Mouse (Mus musculus) mouse trophoblast stem cell (cell line): Measurements from ENCODE around the gene Pdcd7.

ENCODE experiments used
- in situ Hi-C, 2 experiments: fragments of 300-500 bp; cut with MseI, MboI; formaldehyde crosslinking; loops; 2 replicates in 1 of 2; 3 replicates in 1 of 2; pipeline ENCODE4 v1.15.1; 2025

The Pdcd7 gene

DNA sequence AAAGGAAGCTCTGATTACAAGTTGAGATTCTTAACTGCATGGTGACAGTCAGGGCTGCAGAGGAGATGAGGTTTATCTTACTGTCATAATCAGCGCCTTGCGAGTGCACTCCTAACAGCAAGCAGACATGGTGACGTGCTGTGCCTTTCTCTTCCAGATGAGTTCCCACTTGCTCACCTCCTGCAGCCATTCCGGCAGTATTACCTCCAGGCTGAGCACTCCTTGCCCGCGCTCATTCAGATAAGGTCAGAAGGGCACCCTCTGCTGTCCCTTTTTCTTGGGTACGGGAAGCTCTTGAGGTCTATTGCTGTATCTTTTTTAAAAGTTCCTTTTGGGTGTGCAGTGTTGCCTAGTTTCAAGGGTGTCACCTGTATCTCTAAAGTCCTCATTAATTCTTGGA is 10.7 kb downstream of the Pdcd7 start:
- in situ Hi-C loops, result no loop called here

DNA sequence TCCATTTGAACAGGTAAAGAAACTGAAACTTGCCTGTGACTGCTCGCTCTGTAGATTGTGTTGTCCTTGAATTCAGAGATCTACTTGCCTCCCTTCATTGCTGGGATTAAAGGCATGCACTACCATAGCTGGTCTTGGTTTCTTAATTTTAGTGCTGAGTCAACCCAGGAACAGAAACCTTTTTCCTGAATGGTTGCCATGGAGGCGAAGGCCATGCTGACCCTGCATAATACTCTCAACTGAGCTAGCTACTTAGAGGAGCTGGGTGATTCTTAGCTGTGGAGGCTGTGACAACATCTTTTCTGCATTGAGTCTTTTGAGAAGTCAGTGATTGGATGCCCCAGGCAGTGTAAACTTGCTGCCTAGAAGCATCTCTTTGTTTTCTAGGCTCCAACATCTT is 11.1 kb downstream of the Pdcd7 start:
- in situ Hi-C loops, result no loop called here

DNA sequence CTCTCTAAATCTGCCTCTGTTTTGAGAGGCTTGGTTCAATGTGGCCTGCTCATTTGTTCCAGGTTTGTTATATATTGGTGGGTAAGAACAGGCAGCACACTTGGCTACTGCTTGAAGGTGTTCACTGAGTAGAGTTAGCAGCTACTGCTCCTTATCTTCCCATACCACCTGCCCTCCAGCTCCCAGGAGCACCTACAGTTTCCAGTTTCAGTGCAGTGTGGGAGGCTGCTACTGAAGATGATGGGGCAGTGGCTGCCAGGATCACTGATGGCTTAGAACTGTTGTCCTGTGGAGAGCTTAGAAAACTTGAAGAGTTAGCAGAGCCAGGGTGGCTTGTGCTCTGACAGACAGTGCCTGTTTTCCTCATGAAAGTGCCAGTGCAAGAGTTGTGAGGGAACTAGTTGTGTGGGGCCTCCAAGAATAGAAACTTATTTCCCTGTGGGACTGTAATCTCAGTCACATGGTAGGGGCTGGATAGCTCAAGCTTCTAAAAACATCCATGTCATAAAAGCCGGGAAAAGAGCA is 13.1 kb downstream of the Pdcd7 start:
- in situ Hi-C loops, result no loop called here

DNA sequence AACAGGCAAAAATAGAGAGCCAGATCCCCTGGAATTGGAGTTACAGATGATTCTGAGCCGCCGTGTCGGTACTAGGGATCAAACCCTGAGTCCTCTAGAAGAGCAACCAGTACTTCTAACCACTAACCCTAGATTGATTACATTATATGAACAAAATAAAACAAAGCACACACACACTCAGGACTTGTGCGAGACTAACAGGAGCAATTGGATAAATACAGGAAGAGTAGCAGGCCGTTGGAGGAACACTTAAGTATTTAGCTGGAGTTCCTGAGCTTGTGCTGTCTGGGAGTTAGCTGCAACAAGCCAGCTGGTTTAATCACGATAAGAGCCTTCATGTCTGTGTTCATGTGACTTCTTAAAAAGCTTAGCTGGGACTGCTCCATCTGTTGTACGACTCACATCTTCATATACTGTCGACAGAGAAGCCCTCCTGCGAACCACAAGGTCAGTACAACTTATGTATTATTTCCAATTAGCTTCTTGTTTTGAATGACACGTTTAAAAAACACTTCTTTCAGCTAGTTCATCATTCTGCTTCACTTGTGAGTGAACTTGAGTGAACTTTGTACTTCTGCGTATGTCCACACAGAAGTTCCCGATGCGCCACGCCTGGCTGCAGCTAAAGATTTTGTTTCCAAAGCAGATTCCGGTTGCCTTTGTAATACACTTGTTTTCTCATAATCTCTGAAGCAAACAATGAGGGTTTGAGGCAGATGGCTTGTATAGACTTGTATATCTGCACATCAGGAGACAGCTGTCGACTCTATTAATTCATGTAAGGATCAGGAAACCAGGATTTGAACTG is 14.9 kb downstream of the Pdcd7 start, which contains the start of gene Ubap1l:
Gene Ubap1l (plus strand): TSS at position 401 of the 808 bp plus-strand sequence.
- in situ Hi-C loops, result no loop called here

DNA sequence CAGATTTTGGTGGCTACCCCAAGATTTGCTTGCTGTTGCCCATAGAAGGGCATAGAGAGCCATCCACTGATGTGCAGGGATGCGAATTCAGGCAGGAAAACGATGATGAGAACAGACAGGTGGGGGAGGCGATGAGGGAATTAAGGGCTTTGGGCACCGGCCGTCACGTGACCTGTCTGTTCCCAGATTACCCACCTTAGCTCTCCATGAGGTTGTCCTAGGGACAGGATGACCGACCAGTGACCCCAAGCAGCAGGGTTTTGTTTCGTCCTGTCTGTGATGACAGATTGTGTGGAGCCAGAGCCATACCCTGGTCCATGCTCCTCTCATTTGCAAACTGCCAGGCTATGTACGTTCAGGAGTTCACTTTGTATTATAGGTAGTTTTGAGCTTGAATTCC is 17.8 kb downstream of the Pdcd7 start:
- in situ Hi-C loops, result no loop called here

DNA sequence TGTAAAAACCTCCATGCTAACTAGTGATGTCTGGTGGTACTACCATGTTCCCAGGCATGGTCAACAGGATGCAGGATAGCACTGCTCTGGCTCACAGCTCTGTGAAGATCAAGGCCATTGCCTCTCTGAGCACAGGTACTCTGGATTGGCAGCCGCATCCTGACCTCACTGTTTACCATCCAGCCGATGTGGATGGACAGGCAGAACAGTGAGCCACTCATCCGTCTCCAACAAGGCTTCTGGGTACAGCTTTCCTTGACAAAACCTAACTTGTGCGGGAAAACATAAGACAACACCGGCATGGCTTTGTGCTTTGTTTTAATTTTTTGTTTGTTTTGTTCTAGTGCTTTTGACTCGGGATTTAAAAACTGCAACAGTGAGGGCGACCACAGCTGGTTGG is 19.8 kb downstream of the Pdcd7 start:
- in situ Hi-C loops, result no loop called here

DNA sequence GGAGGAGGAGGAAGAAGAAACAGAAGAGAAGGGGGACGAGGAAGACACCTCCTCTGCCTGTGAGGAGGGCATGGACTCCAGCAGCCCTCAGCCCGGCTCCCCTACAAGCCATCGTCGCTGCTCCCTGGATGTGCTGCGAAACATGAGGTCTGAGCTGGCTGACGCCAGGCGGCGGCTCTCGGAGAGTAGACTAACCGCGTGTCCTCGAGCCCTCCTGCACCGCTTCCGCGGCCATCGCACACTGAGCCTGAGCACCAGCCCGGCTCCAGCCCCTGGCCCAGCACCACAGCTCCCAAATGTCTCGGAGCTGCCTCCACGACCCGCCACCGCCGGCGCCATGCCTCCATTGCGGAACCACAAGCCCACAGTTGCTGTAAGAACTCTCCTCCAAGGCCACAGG is 25.9 kb downstream of the Pdcd7 start:
- in situ Hi-C loops, result no loop called here

DNA sequence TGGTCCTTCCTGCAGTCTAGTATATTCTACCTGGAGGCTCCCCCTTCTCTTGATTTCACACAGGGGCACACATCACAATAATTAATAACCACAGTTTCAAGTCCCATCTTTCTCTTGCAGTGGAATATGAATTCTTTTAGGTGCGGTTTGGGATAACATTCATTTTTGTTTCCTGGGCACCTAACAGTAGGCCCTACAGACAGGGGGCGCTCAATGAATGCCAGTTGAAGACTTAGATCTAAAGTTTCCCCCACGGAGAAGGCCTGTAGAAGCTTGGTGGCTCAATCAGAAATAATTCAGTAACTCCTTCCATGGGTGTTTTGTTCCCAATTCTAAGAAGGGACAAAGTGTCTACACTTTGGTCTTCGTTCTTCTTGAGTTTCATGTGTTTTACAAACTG is 26.5 kb downstream of the Pdcd7 start:
- in situ Hi-C loops, result no loop called here

DNA sequence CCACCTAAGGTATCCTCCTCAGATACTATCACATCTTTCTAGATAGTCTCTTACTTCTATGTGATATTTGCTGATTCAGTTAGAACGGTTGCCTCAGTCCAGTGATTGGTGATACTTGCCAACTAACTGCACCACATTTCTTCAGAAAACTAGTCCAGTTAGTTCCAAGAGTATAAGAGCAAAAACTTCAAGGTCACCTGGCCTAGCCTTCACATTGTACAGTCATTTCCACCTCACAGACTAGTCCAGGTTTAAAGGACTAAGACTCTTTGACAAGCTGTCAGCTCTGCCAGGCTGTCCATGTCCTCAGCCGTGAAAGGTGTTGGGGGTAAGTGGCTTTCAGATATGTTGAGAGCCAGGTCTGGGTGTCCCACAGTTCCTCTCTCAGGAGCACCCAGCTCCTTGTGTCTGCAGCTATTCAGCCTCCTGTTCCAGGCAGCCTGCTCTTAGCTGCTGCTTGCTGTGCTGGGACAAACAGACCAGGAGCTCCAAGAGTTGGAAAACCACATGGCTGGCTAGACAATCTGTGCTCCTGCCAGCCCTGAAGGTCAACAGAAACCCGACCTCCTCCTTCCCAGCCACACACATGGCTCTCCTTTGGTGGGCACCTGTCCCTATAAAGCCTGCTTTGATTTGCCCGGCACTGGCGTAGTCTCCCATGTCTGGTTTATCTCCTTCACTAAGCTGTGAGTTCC is 28.7 kb downstream of the Pdcd7 start:
- in situ Hi-C loops, result no loop called here

DNA sequence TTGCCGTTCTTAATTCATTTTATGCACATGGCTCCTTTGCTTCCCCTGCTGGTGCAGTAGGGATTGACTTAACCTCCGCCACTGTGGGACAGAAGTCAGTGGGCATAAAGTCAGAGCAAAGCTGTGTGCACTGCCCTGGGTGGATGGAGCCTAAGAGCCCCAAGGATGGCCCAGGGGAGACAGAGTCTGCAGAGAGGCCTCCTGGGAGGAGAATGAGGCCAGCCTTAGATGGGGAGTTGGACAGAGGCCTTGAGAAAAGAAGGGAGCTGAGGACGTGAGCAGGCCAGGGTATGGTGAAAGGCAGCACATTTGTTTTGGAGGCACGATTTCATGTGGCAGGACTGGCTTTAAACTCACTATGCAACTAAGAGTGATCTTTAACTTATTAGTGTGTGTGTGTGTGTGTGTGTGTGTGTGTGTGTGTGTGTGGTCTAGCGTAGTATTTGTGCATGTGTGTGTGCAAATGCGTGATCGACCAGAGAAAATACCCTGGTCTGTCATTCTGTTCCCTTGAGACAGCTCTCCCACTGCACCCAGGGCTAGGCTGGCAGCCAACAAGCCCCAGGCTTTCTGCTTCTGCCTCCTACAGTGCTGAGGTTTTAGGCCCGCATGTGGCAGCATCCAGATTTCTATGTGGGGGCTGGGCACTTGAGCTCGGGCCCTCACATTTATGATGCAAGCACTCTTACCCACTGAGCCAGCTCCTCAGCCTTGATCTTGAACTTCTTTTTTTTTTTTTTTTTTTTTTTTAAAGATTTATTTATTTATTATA is 29.4 kb downstream of the Pdcd7 start:
- in situ Hi-C loops, result no loop called here

DNA sequence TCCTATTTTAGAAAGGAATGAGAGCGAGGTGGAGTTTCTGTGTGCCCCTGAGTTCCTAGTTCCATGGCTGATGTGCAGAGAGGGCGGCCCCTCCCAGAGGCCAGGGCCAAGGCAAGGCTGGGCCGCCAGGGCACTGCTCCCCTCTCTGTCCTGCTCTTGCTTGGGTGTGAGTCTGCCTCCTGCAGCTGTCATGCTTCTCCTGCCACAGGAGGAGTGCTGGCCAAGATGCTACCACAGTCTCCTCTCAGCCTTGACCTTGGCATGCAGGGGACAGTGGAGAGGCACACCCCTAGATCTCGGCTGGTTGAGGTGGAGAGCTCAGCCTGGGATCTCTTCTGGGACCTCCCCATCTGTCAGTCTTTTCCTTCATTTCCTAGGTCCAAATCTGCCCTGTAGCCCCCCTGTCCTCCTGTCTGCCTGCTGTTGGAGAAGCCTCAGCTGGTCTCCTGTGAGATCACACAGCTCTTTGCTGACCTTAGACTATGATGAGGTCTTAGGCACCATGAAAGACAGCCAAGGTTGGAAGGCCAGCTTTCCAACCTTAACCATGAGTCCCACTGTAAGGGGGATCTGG is 35.2 kb downstream of the Pdcd7 start:
- in situ Hi-C loops, result no loop called here

DNA sequence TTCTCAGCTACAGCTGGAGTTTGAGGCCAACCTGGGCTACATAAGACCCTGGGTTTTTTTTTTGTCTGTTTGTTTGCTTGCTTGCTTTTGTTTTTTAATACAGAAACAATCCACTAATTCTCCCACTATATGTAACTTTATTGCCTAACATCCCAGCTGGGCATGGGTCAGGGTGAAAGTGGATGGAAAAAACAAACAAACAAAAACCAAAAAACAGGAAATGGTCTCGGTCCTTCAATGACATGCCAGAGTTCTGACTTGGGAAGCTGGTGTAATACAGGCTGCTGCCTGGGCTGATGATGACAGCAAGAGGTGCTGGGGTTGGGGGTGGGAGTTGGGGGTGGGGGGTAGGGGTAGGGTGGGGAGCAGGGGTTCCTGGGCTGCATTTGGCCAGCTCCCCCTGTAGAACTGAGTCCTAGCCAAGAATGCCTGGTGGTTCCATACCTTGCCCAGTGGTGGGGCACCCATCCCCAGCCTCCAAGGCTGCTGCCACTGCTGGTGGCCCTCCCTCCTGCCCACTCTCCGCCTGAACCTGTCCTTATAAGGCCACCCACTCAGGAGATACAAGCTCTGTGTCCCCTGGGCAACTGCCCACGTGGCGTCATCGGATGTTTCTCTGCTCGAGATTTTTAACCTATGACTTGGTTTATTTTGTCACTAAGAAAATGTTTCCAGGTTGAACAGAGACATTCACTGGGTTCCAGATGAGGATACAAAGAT is 36.3 kb downstream of the Pdcd7 start:
- in situ Hi-C loops, result no loop called here

DNA sequence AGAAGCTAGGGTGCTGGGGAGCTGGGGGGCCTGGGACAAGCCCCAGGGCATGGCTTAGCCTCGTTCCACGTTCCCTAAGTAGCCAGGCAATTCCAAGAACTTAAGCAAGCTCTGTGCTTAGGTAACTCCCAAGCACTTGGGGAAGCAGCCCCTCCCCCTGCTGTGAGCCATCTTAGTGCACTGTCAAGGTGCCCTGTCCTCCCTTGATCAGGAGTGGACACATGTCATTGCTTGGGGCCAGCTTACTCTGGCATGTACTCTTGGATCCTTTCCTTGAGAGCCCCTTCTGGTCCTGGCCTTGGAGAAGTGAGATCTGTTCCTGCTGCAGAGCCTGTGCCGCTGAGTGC is 36.8 kb downstream of the Pdcd7 start:
- in situ Hi-C loops, result no loop called here

DNA sequence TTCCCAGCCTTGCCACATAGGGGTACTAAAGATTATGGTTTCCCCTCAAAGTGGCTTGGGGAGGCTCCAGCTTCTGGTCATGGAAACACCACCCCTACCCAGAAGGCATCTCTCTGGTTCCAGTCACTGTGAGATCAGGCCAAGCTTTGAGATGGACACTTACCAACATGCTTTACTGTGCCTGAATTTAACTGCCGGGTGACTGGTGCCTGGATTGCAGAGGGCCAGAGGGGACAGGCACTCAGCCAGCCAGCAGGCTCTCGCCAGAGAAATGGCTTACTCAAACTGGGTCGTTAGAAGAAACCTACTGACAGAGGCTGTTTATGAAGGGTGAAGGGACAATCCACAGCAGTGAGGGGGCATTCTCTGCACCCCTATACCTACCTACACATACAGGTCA is 38.4 kb downstream of the Pdcd7 start:
- in situ Hi-C loops, result no loop called here

DNA sequence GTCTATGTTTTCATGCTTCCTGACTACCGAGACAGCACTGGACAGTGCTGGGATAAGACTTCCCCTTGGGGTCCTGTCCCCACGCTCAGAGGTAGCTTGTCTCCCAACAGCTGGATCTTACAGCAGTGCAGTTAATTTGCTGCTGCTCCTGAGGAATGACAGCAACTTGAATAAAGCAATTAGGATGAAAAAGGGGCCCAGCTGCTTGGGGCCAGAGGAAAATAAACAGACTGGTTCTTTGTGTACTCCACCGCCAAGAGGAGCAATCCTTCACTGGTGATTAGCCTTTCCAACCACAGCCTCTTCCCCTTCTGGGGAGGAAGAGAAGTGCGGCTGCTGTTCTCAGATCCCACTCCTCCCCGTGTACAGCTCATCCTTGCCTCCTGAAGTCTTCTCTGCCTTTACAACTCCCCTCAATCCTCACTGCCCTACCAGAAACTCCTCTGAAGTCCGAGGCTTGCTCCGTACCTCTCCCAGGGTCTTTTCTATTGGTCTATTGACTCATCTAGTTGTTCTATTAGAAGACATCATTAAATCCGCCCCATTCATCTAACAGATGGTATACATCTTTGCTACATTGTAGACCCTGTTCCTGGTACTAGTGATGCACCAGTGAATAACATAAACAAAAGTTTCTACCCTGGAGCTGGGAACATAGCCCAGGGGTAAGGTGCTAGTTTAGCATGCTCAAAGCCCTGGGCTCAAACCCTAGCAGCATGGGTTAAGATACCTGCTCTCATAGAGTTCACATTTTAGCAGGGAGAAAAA is 40.7 kb downstream of the Pdcd7 start:
- in situ Hi-C loops, result no loop called here

DNA sequence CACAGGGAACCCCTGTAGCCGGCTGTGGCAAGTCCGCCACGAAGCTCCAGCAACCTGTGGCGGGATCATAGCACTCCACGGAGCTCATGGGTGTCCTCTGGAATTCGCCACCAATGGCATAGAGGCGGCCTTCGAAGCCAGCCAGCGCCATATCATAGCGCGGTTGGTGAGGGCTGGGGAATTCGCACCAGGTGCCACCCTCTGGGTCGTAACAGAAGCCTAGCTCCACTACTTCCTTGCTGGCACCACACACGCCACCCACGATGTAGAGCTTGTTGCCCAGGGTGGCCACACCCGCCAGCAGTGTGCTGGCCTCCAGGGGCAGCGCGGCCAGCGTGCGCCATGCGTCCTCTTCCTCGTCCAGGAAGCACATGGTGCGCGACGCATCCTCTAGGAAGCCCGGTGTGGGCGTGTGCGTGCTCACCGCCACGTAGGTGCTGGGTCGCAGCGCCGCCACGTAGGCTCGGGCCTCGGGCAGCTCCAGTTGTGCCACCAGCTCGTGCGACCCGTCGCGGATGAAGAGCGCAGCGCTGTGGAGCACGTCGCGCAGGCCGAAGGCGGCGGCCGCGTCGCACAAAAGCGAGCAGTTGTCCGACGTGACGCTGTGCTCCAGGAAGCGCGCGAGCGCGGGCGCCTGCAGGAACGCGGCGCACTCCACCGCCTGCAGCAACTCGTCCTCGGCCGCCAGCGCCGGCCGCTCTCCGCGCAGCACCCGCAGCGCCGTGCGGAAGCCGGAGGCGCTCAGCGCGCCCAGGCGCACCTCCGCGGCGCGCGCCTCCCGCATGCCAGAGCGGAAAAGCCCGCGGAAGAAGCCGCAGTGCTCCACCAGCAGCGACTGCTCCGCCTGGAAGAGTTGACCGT is 45.1 kb downstream of the Pdcd7 start:
- in situ Hi-C loops, result loop anchor here in 1 of 2 experiments (5.0 kb wide), 1 partner anchor 36 kb away; no protein-coding TSS in a partner anchor

DNA sequence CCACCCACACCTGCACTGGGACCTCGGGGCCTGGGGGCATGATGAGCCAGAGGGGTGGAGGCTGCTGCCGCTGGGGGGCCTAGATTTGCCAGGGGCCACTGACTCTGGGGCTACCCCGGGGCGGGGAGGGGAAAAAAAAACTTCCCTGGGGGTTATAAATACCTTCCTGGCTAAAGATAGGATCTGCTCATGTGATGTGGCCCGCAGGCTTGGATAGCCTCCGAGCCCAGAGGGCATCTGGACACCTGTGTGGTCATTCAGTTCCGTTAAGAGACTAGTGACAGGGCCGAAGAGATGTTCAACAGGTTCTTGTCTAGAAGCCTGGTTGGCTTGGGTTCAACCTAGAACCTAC is 45.7 kb downstream of the Pdcd7 start, which contains the start of gene Kbtbd13:
Gene Kbtbd13 (minus strand): TSS at position 40 of the 352 bp plus-strand sequence.
- in situ Hi-C loops, result loop anchor here in 1 of 2 experiments (5.0 kb wide), 1 partner anchor 36 kb away; no protein-coding TSS in a partner anchor

DNA sequence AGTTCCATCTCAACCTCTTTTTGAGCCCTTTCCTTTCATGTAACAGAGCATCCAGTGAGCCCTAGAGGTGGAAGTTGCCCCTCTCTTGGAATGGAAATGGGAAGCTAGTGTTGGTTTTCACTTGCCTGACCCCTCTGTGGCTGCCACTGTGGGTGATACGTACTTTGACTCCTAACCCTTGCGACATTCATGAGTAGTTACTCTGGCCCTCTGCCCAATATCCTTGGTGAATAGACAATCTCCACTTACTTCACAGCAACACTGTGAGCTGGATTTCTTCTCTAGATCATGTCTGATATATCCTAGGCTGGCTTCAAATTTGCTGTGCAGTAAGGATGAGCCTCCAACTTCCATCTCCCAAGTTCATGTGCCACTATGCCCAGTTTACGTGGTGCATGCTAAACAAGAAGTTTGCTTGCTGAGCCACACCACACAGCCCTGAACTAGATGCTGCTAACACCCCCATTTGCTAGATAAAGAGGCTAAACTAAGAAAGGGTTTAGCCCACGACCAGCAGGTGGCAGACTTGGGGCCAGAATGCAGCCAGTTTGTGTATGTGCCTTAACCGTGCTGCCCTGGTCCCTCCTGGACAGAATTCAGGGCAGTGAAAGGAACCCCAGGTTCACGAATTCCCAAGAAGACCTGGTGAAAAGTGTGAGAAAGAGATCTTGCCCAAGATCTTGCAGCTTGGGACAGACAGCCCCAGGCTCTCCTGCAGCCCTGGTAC is 46.9 kb downstream of the Pdcd7 start:
- in situ Hi-C loops, result loop anchor here in 1 of 2 experiments (5.0 kb wide), 1 partner anchor 34 kb away; no protein-coding TSS in a partner anchor
